Mouse (Mus musculus) ES-E14 (cell line): ENCODE measurements at regions not wholly inside any gene's neighbourhood (a gene's known extent, or its start where the extent isn't known, plus 50 kb on each side); places are given as distances from the start of the nearest gene placed in this dataset.

Experiments used
- CHD2 ChIP-seq: IDR thresholded peaks from 2 replicates; pipeline ENCODE4 v1.6.1; 2014; ENCODE audit warnings: mild to moderate bottlenecking, low read depth, low read length, inconsistent platforms
- HCFC1 ChIP-seq: IDR thresholded peaks from 2 replicates; pipeline ENCODE4 v1.6.1; 2012; ENCODE audit warnings: low read length, inconsistent platforms, borderline replicate concordance; ENCODE audit not compliant: insufficient read depth
- MAFK ChIP-seq: IDR thresholded peaks from 2 replicates; pipeline ENCODE4 v1.6.1; 2014; ENCODE audit warnings: mild to moderate bottlenecking, low read depth, low read length, inconsistent platforms; ENCODE audit not compliant: insufficient read depth
- ZC3H11A ChIP-seq: IDR thresholded peaks from 2 replicates; pipeline ENCODE4 v1.6.1; 2012; ENCODE audit warnings: low read depth, mild to moderate bottlenecking, inconsistent platforms, low read length, borderline replicate concordance
- ZNF384 ChIP-seq: IDR thresholded peaks from 2 replicates; pipeline ENCODE4 v1.6.1; 2012; ENCODE audit warnings: low read depth, low read length, inconsistent platforms

DNA sequence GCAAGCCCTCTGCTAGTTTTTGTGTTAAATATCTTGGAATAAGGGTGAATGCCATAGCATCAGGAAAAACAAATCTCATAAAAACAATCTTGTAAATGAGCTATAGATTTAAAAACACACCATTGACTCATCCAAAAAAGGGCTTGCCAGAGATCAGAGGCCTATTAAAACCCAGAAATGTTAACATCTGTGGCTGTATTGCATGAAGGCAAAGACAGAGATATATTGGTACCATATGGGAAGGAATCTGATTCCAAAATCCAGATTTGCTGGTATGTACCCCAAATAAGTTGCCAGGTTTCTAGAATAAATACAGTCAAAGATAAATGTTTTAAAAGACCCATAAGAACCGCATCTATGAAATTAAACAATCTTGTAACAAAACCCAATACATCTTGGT, 404.4 kb upstream of the BC052040 start:
- TF ChIP-seq MAFK = no peak
- TF ChIP-seq CHD2 = no peak
- no peak for TF ChIP-seq ZC3H11A
- no peak for TF ChIP-seq HCFC1
- TF ChIP-seq ZNF384 = no peak
